ENCODE assay signal across 10 mouse cellular contexts in genomic region chr5:120619201-120619600, GRCm38 (mm10). TPM values are rescaled to one million over a fixed set of nuclear protein-coding genes. Genes with fewer than 3 reads are reported as not detected.
A peak's percentile ranks its signal among the peaks of the same experiment; 100 is the strongest.
DNase-seq lines count a peak whose midpoint lies in the region; ATAC-seq and TF ChIP-seq lines count a peak whose summit lies in the region.
"Had no signal": no experiment of that assay in that cellular context is flagged by ENCODE, and none has a peak within 500 bp of the region (broad histone marks: within the 10 kb centered on the region; RNA-seq: fewer than 3 reads in every experiment).

No protein-coding gene starts in this region.

- H3K27me3 ChIP-seq in heart, postnatal 0 days (ENCODE audit: control insufficient read depth, insufficient read depth, low read length): no peaks in the 10 kb centered on the region
- H3K27me3 ChIP-seq: embryonic facial prominence, embryonic 13.5 days; limb, embryonic 12.5 days had no signal

- no peak for DNase-seq in heart, postnatal 0 days (ENCODE audit: low spot score)
- no peak for DNase-seq in heart, adult 8-10 months (ENCODE audit: low spot score)
- peak; percentile 81 for DNase-seq in right cerebral cortex, postnatal 14 days
- no peak for DNase-seq in right cerebral cortex, postnatal 36 days (ENCODE audit: low spot score in 2 of 2)
- peak; percentile 64 to 77 for DNase-seq in cerebellum, adult 18-20 months
- DNase-seq in kidney, postnatal 4 days: peak; percentile 78 to 80
- DNase-seq in gastrocnemius, postnatal 14 days: no peak

- H3K9me3 ChIP-seq in heart, postnatal 0 days (replicated peaks; ENCODE audit: control insufficient read depth, low read length): no peaks in the 10 kb centered on the region
- H3K9me3 ChIP-seq: embryonic facial prominence, embryonic 13.5 days had no signal

- 20% methylated on average over 5 of the region's 5 CpGs for WGBS in heart, postnatal 0 days
- 18% methylated on average over 5 of the region's 5 CpGs for WGBS in olfactory bulb, adult 2 months

- intact Hi-C loops in gastrocnemius, postnatal 14 days (cut with DNase I; ENCODE audit: low total_unique reads): no loop called here

- H3K36me3 ChIP-seq in heart, postnatal 0 days (replicated peaks; ENCODE audit: control insufficient read depth, insufficient read depth, low read length): peaks cover 61% of the 10 kb centered on the region

- no peak overlapping the region for H3K4me2 ChIP-seq in heart, postnatal 0 days (ENCODE audit: low read depth, low read length)
- H3K4me2 ChIP-seq: embryonic facial prominence, embryonic 13.5 days; limb, embryonic 12.5 days had no signal

- no peak for ATAC-seq in heart, postnatal 0 days (ENCODE audit: insufficient read depth, low read depth)

- H3K4me3 ChIP-seq in heart, postnatal 0 days (ENCODE audit: low read depth, low read length): no peak overlapping the region
- H3K4me3 ChIP-seq in olfactory bulb, adult 2 months (ENCODE audit: insufficient read depth, low read depth, low read length): no peak overlapping the region
- H3K4me3 ChIP-seq: embryonic facial prominence, embryonic 13.5 days; limb, embryonic 12.5 days had no signal

- TF ChIP-seq CTCF in heart, postnatal 0 days (IDR thresholded peaks at IDR 0.05; ENCODE audit: low read depth): peak; percentile 80
- peak; percentile 55; the same call in 1 of the 2 replicates for TF ChIP-seq CTCF in olfactory bulb, adult 2 months (IDR thresholded peaks at IDR 0.05; ENCODE audit: insufficient read depth, low read depth, low read length)

- no peak overlapping the region for H3K9ac ChIP-seq in heart, postnatal 0 days (replicated peaks; ENCODE audit: low read depth, low read length)
- H3K9ac ChIP-seq: embryonic facial prominence, embryonic 13.5 days; limb, embryonic 12.5 days had no signal

- H3K4me1 ChIP-seq in heart, postnatal 0 days (ENCODE audit: control insufficient read depth, insufficient read depth): peaks cover 4% of the 10 kb centered on the region; the same call in 1 of the 2 replicates
- H3K4me1 ChIP-seq in olfactory bulb, adult 2 months (ENCODE audit: control insufficient read depth, insufficient read depth, low read length): peaks cover 16% of the 10 kb centered on the region

- no peak for TF ChIP-seq EP300 in heart, postnatal 0 days (IDR thresholded peaks at IDR 0.05; ENCODE audit: low read depth)

- no peak overlapping the region for H3K27ac ChIP-seq in heart, postnatal 0 days (ENCODE audit: low read depth)
- no peak overlapping the region for H3K27ac ChIP-seq in olfactory bulb, adult 2 months (ENCODE audit: insufficient read depth, low read depth, low read length)
- H3K27ac ChIP-seq: embryonic facial prominence, embryonic 13.5 days; limb, embryonic 12.5 days had no signal

- TF ChIP-seq POLR2A in olfactory bulb, adult 2 months (IDR thresholded peaks at IDR 0.05; ENCODE audit: insufficient read depth, low read depth, low read length): no peak

RNA-seq across cellular contexts. Expression of gene Ddx54, which starts 6.7 kb away (rescaled TPM):
- 23.0 and 24.1 TPM in 2 replicates for total RNA-seq in heart, postnatal 0 days (2014; rRNA removed; ENCODE audit: low replicate concordance)
- 17.1 and 18.2 TPM in 2 replicates for polyA plus RNA-seq in heart, postnatal 0 days (2015; fragmentation: Nextera tagmentation; extraction: Ambion mirVana)
- 10 to 100 TPM; 21.0 to 24.7 (median 23.0) TPM for total RNA-seq in heart, adult 8-10 months (2022)
- polyA plus RNA-seq in olfactory bulb, adult 2 months (2012; ENCODE audit: insufficient read depth, insufficient read length, low replicate concordance, missing spikeins): not detected in 2 replicates
- total RNA-seq in gastrocnemius, postnatal 14 days (2021): 10 to 100 TPM; 20.1 to 22.3 TPM

RNA-seq across cellular contexts. Expression of gene Rita1, which starts 6.8 kb away (rescaled TPM):
- 20.2 and 24.5 TPM in 2 replicates for total RNA-seq in heart, postnatal 0 days (2014; rRNA removed; ENCODE audit: low replicate concordance)
- 15.7 and 16.3 TPM in 2 replicates for polyA plus RNA-seq in heart, postnatal 0 days (2015; fragmentation: Nextera tagmentation; extraction: Ambion mirVana)
- total RNA-seq in heart, adult 8-10 months (2022): 10 to 100 TPM; 14.3 to 17.9 (median 15.3) TPM
- not detected in 2 replicates for polyA plus RNA-seq in olfactory bulb, adult 2 months (2012; ENCODE audit: insufficient read depth, insufficient read length, low replicate concordance, missing spikeins)
- 1 to 10 TPM; 4.3 to 5.3 TPM for total RNA-seq in gastrocnemius, postnatal 14 days (2021)

RNA-seq across cellular contexts. Expression of gene Cfap73, which starts 14.8 kb away (rescaled TPM):
- total RNA-seq in heart, postnatal 0 days (2014; rRNA removed; ENCODE audit: low replicate concordance): not detected in 2 replicates
- polyA plus RNA-seq in heart, postnatal 0 days (2015; fragmentation: Nextera tagmentation; extraction: Ambion mirVana): not detected in 2 replicates
- total RNA-seq in heart, adult 8-10 months (2022): not detected
- polyA plus RNA-seq in olfactory bulb, adult 2 months (2012; ENCODE audit: insufficient read depth, insufficient read length, low replicate concordance, missing spikeins): not detected in 2 replicates
- total RNA-seq in gastrocnemius, postnatal 14 days (2021): not detected
- polyA plus RNA-seq: embryonic facial prominence, embryonic 13.5 days; limb, embryonic 12.5 days had no signal

RNA-seq across cellular contexts. Expression of gene Rasal1, which starts 29.4 kb away (rescaled TPM):
- total RNA-seq in heart, postnatal 0 days (2014; rRNA removed; ENCODE audit: low replicate concordance): not detected in 2 replicates
- polyA plus RNA-seq in heart, postnatal 0 days (2015; fragmentation: Nextera tagmentation; extraction: Ambion mirVana): 0.10 TPM in 1 of 2 replicates, not detected in the other
- under 1 TPM in 3 of 4 experiments, not detected in 1; 0.44 to 0.79 (median 0.46) TPM for total RNA-seq in heart, adult 8-10 months (2022)
- not detected in 2 replicates for polyA plus RNA-seq in olfactory bulb, adult 2 months (2012; ENCODE audit: insufficient read depth, insufficient read length, low replicate concordance, missing spikeins)
- not detected for total RNA-seq in gastrocnemius, postnatal 14 days (2021)

RNA-seq across cellular contexts. Expression of gene Iqcd, which starts 30.4 kb away (rescaled TPM):
- total RNA-seq in heart, postnatal 0 days (2014; rRNA removed; ENCODE audit: low replicate concordance): not detected in 2 replicates
- 0.14 and 0.18 TPM in 2 replicates for polyA plus RNA-seq in heart, postnatal 0 days (2015; fragmentation: Nextera tagmentation; extraction: Ambion mirVana)
- under 1 TPM in 2 of 4 experiments, not detected in 2; 0.14 to 0.22 TPM for total RNA-seq in heart, adult 8-10 months (2022)
- not detected in 2 replicates for polyA plus RNA-seq in olfactory bulb, adult 2 months (2012; ENCODE audit: insufficient read depth, insufficient read length, low replicate concordance, missing spikeins)
- under 1 TPM in 1 of 2 experiments, not detected in 1; 0.13 TPM for total RNA-seq in gastrocnemius, postnatal 14 days (2021)

Comparison
In these comparisons a context has a peak if more than half of its experiments do, and no peak if none do; other contexts are left out.
1. DNase-seq: peak in right cerebral cortex, postnatal 14 days (single experiment), cerebellum, adult 18-20 months (2 of 2) and kidney, postnatal 4 days (2 of 2); none in heart, postnatal 0 days (single experiment), heart, adult 8-10 months (single experiment), right cerebral cortex, postnatal 36 days (0 of 2) and gastrocnemius, postnatal 14 days (single experiment).